Mouse (Mus musculus) embryonic fibroblast, embryonic 13.5 days (primary cell): Measurements from ENCODE around the gene Slc29a1. TPM values are rescaled to one million over a fixed set of nuclear protein-coding genes. Genes with fewer than 3 reads are reported as not detected.

Experiments used
- H3K27ac ChIP-seq: 2 replicates; pipeline ENCODE4 v1.5.1; 2012; ENCODE audit warnings: low read length, control low read depth, inconsistent platforms; ENCODE audit not compliant: insufficient read depth
- H3K4me1 ChIP-seq: 2 replicates; pipeline ENCODE4 v1.6.1; 2011; ENCODE audit warnings: low read length; ENCODE audit not compliant: control insufficient read depth, insufficient read depth
- H3K4me3 ChIP-seq: 2 replicates; pipeline ENCODE4 v1.5.1; 2011; ENCODE audit warnings: mild to moderate bottlenecking, control low read depth, low read length; ENCODE audit not compliant: insufficient read depth
- CTCF ChIP-seq: IDR thresholded peaks from 2 replicates; pipeline ENCODE4 v1.5.1; 2011; ENCODE audit warnings: mild to moderate bottlenecking, control low read depth, low read length, moderate library complexity, borderline replicate concordance; ENCODE audit not compliant: insufficient read depth
- POLR2A ChIP-seq: IDR thresholded peaks from 2 replicates; pipeline ENCODE4 v1.6.1; 2011; ENCODE audit warnings: low read depth, mild to moderate bottlenecking, control low read depth, low read length, moderate library complexity
- polyA plus RNA-seq: library from polyadenylated mRNA; stranded (reverse); fragments of >200 nt; gene quantifications from 2 replicates; pipeline ENCODE4 v1.2.4, GENCODE M21; 2011; ENCODE audit warnings: low read depth; ENCODE audit not compliant: missing spikeins, insufficient read length

The Slc29a1 gene
- polyA plus RNA-seq, 1 experiment = 90.3 TPM

DNA sequence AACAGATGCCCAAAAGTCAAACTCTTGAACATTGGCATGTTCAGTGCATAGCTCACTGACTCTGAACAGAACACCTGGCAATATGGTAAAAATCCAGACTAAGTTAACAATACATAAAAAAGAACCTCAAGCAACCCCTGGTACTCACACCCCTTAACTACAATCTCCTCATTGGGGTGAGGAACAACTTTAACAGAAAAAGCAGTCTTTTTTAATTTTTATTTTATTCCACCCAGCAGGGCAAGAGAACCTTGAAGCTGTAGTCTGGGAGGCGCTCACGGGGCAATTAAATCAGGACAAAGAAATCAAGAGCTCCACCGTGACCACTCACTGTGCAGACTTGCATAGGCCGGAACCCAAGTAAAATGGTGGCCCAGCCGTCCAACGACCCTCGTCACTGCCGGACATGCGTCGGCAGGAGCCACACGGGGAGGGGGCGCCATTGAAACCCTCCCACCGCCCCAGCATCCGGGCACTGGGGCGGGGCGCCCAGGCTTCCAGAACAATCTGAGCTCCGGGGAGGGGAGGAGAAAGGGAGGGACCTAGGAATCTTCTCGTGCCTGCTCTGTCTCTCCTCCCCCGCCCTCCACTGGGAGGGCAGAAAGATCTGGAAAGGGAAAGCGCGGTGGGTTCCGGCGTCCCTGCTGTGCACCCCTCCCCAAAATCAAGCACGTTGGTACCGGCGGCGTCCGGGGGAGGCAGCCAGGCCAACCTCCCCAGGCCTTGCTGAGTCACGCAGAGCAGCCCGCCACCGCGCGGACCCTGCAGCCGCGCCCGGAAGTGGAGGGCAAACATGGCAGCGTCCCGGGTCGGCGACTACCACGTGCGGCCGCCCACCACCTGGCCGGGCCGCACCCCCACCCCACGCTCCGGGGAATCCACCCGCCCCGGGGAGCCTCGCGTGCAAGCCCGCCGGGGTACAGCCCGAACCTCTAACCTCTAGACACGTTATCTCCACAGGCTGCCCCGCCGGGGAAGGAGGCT lies 27.0 kb downstream of the Slc29a1 start:
- H3K27ac ChIP-seq = peak overlapping the region; percentile 96
- peaks cover 11% of the 10 kb centered on the region; the same call in 1 of the 2 replicates for H3K4me1 ChIP-seq
- TF ChIP-seq POLR2A (peak; percentile 30), CTCF (no peak)
- H3K4me3 ChIP-seq = peak overlapping the region; percentile 93

DNA sequence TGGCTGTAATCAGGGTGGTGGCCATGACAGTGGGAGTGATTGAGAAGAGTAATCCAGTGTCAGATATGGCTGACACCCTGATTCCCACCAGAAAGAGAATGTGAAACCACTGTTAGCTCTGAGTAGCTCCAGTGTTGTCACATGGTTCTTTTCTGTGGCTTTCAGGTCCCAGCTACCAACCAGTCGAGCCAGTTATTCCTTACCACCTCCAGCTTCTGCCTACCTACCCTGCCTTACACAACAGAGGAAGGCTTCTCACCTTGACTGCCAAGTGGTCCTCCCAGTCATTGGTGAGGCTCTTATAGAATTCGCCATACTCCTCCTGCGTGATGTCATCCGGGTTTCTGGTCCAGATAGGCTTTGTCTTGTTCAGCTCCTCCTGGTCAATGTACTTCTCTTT lies 29.4 kb downstream of the Slc29a1 start:
- TF ChIP-seq CTCF (no peak), POLR2A (no peak)
- peaks cover 11% of the 10 kb centered on the region; the same call in 1 of the 2 replicates for H3K4me1 ChIP-seq
- no peak overlapping the region; the same call in 1 of the 2 replicates for H3K4me3 ChIP-seq
- H3K27ac ChIP-seq = no peak overlapping the region

DNA sequence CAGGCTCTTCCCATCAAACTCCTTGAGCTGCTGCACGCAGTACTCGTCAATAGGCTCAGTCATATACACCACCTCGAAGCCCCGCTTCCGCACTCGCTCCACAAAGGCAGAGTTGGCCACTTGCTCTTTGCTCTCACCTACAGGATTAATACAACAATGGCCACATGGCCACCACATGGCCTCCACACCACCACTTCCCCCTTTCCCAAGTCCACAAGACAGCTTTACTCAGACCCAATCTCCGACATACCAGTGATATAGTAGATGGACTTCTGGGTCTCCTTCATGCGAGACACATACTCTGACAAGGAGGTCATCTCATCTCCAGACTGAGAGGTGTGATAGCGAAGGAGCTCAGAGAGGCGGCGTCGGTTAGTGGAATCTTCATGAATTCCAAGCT lies 30.4 kb downstream of the Slc29a1 start:
- Histone ChIP-seq H3K4me3 (no peak overlapping the region), H3K27ac (no peak overlapping the region), H3K4me1 (peaks cover 9% of the 10 kb centered on the region; the same call in 1 of the 2 replicates)
- TF ChIP-seq CTCF = no peak
- no peak for TF ChIP-seq POLR2A

DNA sequence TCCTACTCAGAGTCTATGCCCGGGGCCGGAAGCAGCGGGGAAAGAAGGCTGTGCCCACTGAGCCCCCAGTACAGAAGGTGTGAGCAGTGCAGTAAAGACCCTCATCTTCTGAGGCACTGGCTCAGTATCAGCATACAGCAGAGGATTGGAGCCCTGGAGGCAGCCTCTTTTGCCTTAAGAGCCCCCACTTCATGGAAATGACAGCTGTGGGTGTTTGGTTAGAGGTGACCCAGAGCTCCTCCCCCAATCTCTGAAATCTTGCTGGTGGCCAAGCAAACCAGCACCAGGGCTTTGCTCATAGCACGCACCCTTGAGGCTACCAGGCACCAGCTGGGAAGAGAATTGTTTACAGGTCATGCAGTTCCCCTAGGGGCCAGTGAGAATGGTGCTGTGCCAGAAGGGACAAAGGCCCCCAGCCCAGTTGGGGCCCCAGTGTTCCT lies 32.2 kb downstream of the Slc29a1 start:
- Histone ChIP-seq H3K27ac (no peak overlapping the region), H3K4me3 (no peak overlapping the region), H3K4me1 (peaks cover 9% of the 10 kb centered on the region; the same call in 1 of the 2 replicates)
- TF ChIP-seq CTCF (no peak), POLR2A (peak; percentile 47)

DNA sequence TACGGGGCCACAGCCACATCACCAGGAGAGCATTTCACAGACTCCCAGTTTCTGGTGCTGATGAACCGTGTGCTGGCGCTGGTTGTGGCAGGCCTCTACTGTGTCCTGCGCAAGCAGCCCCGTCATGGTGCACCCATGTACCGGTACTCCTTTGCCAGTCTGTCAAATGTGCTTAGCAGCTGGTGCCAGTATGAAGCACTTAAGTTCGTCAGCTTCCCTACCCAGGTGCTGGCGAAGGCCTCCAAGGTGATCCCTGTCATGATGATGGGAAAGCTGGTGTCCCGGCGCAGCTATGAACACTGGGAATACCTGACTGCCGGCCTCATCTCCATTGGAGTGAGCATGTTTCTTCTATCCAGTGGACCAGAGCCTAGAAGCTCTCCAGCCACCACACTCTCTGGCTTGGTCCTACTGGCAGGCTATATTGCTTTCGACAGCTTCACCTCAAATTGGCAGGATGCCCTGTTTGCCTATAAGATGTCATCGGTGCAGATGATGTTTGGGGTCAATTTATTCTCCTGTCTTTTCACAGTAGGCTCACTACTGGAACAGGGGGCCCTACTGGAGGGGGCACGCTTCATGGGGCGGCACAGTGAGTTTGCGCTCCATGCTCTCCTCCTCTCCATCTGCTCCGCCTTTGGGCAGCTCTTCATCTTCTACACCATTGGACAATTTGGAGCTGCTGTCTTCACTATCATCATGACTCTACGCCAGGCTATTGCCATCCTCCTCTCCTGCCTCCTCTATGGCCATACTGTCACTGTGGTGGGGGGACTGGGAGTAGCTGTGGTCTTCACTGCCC lies 32.8 kb downstream of the Slc29a1 start:
- H3K4me3 ChIP-seq = no peak overlapping the region
- H3K27ac ChIP-seq = no peak overlapping the region
- TF ChIP-seq POLR2A (peak; percentile 36), CTCF (no peak)
- H3K4me1 ChIP-seq = peaks cover 9% of the 10 kb centered on the region; the same call in 1 of the 2 replicates

DNA sequence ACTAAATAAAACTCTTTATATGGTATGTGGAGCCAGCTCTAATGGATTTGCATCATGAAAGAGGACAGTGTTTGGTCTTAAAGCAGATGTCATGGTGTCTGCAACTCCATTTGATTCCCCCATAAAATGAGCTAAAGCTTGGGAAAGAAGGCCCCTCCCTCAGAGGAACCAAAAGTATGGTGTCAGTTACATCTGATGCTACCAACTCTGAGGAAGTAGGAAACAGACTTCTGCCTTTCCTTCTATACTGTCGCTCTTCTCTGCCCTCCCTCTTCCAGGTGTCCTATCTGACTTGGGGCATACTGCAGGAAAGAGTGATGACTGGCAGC lies 33.4 kb downstream of the Slc29a1 start:
- TF ChIP-seq CTCF (no peak), POLR2A (no peak; the same call in 1 of the 2 replicates)
- Histone ChIP-seq H3K27ac (no peak overlapping the region), H3K4me1 (peaks cover 8% of the 10 kb centered on the region; the same call in 1 of the 2 replicates), H3K4me3 (no peak overlapping the region)

DNA sequence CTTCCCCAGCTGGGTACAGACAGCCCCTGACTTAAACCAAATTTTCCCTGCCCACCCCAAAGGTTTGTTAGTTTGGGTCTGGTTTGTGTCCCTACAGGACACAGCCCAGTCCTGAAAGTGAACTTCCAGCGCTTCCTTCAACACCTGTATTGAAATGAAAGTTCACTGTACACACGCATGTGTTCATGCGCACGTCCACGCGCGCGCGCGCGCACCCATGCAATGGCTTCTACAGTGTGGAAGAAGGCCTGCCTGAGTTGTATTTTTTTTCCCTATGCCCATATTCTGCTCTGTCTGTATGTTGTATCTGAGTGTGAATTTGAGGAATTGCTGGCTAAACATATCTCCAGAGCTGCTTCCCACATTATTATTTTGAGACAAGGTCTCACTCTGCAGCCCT lies 34.3 kb downstream of the Slc29a1 start:
- peak overlapping the region; percentile 85 for H3K4me3 ChIP-seq
- 0 out of 2 replicates have a peak, but pooled peaks cover 5% of the 10 kb centered on the region for H3K4me1 ChIP-seq
- TF ChIP-seq POLR2A (no peak), CTCF (no peak)
- H3K27ac ChIP-seq = no peak overlapping the region

DNA sequence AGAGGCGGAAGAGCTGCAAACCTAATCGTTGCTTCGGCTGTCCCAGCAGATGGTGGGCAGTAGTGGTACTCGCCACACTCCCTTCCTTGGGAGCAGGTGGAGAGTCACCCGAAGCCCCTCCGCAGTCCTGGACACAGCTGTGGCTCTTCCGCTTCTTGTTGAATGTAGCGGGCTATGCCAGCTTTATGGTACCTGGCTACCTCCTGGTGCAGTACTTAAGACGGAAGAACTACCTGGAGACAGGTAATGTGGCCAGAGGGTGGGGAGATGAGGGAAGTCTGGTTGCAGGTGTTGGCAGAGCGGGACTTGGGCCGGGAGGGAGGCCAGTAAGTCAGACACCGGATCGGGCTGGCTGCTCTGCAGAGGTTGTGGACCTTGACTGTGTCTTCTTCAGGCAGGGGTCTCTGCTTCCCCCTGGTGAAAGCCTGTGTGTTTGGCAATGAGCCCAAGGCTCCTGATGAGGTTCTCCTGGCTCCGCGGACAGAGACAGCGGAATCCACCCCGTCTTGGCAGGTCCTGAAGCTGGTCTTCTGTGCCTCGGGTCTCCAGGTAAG lies 34.8 kb downstream of the Slc29a1 start:
- no peak for TF ChIP-seq POLR2A
- no peak for TF ChIP-seq CTCF
- Histone ChIP-seq H3K27ac (no peak overlapping the region), H3K4me3 (peak overlapping the region; percentile 85), H3K4me1 (no peaks in the 10 kb centered on the region)

DNA sequence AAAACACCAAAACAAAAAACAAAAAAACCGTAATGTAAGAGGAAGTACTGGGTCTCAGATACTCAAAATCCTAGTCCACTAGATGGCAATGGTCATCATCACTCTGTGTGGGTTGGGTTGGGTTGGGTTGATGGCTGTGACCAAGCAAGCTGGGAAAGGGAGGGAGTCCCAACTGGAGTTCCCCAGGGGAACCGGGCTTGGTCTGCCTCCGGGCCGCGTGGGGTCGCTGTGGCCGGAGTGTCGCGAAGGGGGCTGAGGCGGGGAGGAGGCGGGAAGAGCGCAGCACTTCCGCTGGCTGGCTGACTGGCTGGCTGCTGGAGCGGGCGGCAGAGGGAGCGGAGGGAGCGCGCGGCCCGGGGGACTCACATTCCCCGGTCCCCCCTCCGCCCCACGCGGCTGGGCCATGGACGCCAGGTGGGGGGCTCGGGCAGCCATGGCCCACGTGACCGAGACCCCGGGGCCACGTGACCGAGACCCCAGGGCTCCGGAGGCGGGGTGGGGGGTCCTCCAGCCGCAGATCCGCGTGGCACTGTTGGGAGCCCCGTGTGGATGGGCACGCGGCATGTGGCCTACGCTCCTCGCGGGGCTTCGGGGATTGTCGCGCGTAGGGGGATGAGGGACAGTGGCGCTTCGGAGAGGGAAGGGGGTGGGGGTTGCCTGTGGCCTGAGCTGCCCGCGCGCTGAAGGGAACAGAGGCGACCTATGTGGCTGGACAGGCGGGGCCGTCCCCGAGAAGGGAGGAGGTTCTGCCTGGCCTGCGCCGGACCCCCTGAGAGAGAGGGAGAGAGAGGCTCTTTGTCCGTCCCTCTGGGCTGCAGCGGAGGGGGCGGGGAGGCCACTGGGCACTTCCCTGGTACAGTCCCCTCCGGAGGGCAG lies 35.5 kb downstream of the Slc29a1 start, which contains the start of gene Slc35b2:
TSS of gene Slc35b2 (plus strand) at position 220 of the 876 bp plus-strand sequence.
- TF ChIP-seq CTCF (peak; percentile 80), POLR2A (peak; percentile 83)
- Histone ChIP-seq H3K27ac (no peak within 1 kb of the TSS), H3K4me3 (peak within 1 kb of the TSS; percentile 85), H3K4me1 (no peaks in the 10 kb centered on the region)
